Mouse (Mus musculus): Measurements from ENCODE around the gene Bcat2. TPM values are rescaled to one million over a fixed set of nuclear protein-coding genes. Genes with fewer than 3 reads are reported as not detected.

Bcat2 gene
- total and polyA plus RNA-seq, 3 experiments: 13.5 to 65.6 (median 30.9) TPM

DNA sequence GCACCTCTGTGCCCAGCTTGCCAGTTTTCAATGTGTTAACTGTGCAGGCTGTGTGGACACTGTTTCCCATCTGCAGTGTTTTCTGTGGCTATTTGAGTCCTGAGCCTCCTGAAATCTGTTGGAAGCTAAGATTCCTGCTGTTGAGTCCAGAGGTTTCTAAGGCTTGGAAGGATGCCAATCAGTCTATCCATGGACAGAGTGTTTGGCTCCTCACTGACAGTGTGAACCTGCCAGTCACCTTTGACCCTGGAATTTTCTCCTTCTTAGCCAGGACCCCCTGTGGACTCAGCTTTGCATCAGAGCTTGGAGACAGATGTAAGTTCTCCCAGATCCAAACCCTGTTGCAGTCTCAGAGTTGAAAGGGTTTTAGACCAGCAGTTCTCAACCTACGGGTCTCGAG, 29.7 kb upstream of the Bcat2 start:
- Histone ChIP-seq H3K79me2 (replicated peaks; ENCODE audit: control insufficient read depth, extremely low read depth, insufficient read depth, poor library complexity, severe bottlenecking) (no peaks in the 10 kb centered on the region), H3K36me3 (replicated peaks in 1 of 2; ENCODE audit: control insufficient read depth in 1 of 2, insufficient read depth in 1 of 2, low read length in 1 of 2) (no peaks in the 10 kb centered on the region), H3K4me1 (ENCODE audit: control insufficient read depth in 1 of 2, insufficient read depth in 2 of 2) (no peaks in the 10 kb centered on the region), H3K27me3 (replicated peaks) (peaks cover 1% of the 10 kb centered on the region), H3K4me2 (ENCODE audit: insufficient read depth, low read depth, poor library complexity, severe bottlenecking) (no peak overlapping the region), H3K9ac (ENCODE audit: insufficient read depth, low read depth) (no peak overlapping the region), H3K27ac (ENCODE audit: insufficient read depth, low read depth) (no peak overlapping the region), H3K9me3 (replicated peaks; ENCODE audit: low read length) (no peaks in the 10 kb centered on the region), H3K4me3 (replicated peaks in 1 of 3; ENCODE audit: low read depth in 2 of 3, low read length in 2 of 3, poor library complexity in 1 of 3) (no peak overlapping the region)
- TF ChIP-seq USF1 (IDR thresholded peaks at IDR 0.05; ENCODE audit: low read depth, low read length) (no peak), SIN3A (IDR thresholded peaks at IDR 0.05; ENCODE audit: low read length) (no peak), NELFE (IDR thresholded peaks at IDR 0.05; ENCODE audit: low read depth, low read length) (no peak), E2F4 (IDR thresholded peaks at IDR 0.05; ENCODE audit: insufficient replicate concordance, low read depth, low read length) (no peak), RCOR1 (conservative IDR thresholded peaks at IDR 0.05; ENCODE audit: low read depth, low read length) (no peak), ZNF384 (IDR thresholded peaks at IDR 0.05; ENCODE audit: low read depth, low read length) (no peak), TCF12 (IDR thresholded peaks at IDR 0.05; ENCODE audit: low read depth, low read length) (no peak), MEF2A (IDR thresholded peaks at IDR 0.05; ENCODE audit: borderline replicate concordance, low read depth, low read length) (no peak), SMC3 (IDR thresholded peaks at IDR 0.05; ENCODE audit: low read depth, low read length) (no peak), HCFC1 (IDR thresholded peaks at IDR 0.05; ENCODE audit: low read depth, low read length) (no peak), UBTF (IDR thresholded peaks at IDR 0.05; ENCODE audit: low read depth, low read length) (no peak), MAZ (IDR thresholded peaks at IDR 0.05; ENCODE audit: low read depth, low read length) (no peak), KAT2A (IDR thresholded peaks at IDR 0.05; ENCODE audit: insufficient replicate concordance, low read length) (no peak), MXI1 (IDR thresholded peaks at IDR 0.05; ENCODE audit: low read depth, low read length) (no peak), ETS1 (conservative IDR thresholded peaks at IDR 0.05; ENCODE audit: low read depth, low read length) (no peak)
- no peak for DNase-seq (ENCODE audit: extremely low read depth)
- in situ Hi-C loops (cut with MboI; ENCODE audit: low pct_ligation_motif_present, low pct_unique_long_range_greater_than_20kb, low sequenced_read_pairs): no loop called here
- dilution Hi-C loops (cut with MboI; ENCODE audit: extremely low pct_ligation_motif_present, extremely low pct_unique_long_range_greater_than_20kb, low sequenced_read_pairs): no loop called here

GRCm38 (mm10) chr7:45544525-45544924, 25.4 kb upstream of the Bcat2 start:
- no peak overlapping the region for H3K27ac ChIP-seq (ENCODE audit: insufficient read depth, low read depth)
- no peak overlapping the region for H3K4me3 ChIP-seq (replicated peaks in 1 of 3; ENCODE audit: low read depth in 2 of 3, low read length in 2 of 3, poor library complexity in 1 of 3)
- peaks cover 1% of the 10 kb centered on the region for H3K27me3 ChIP-seq (replicated peaks)
- no peak overlapping the region for H3K4me2 ChIP-seq (ENCODE audit: insufficient read depth, low read depth, poor library complexity, severe bottlenecking)
- DNase-seq (ENCODE audit: extremely low read depth): no peak
- TF ChIP-seq SMC3 (IDR thresholded peaks at IDR 0.05; ENCODE audit: low read depth, low read length) (peak; percentile 11), NELFE (IDR thresholded peaks at IDR 0.05; ENCODE audit: low read depth, low read length) (no peak), TBP (conservative IDR thresholded peaks at IDR 0.05; ENCODE audit: low read depth, low read length) (no peak), CTCF (conservative IDR thresholded peaks at IDR 0.05 in 1 of 2, IDR thresholded peaks at IDR 0.05 in 1 of 2; ENCODE audit: low read depth in 2 of 2, low read length in 2 of 2) (peak; percentile 20 to 44; a peak in 2 of 4 replicates)
- no peaks in the 10 kb centered on the region for H3K79me2 ChIP-seq (replicated peaks; ENCODE audit: control insufficient read depth, extremely low read depth, insufficient read depth, poor library complexity, severe bottlenecking)
- dilution Hi-C loops (cut with MboI; ENCODE audit: extremely low pct_ligation_motif_present, extremely low pct_unique_long_range_greater_than_20kb, low sequenced_read_pairs): no loop called here
- no peaks in the 10 kb centered on the region for H3K9me3 ChIP-seq (replicated peaks; ENCODE audit: low read length)
- no peak overlapping the region for H3K9ac ChIP-seq (ENCODE audit: insufficient read depth, low read depth)
- no peaks in the 10 kb centered on the region for H3K36me3 ChIP-seq (replicated peaks in 1 of 2; ENCODE audit: control insufficient read depth in 1 of 2, insufficient read depth in 1 of 2, low read length in 1 of 2)
- in situ Hi-C loops (cut with MboI; ENCODE audit: low pct_ligation_motif_present, low pct_unique_long_range_greater_than_20kb, low sequenced_read_pairs): no loop called here
- peaks cover 0 to 11% of the 10 kb centered on the region in 2 experiments; a peak in 2 of 4 replicates for H3K4me1 ChIP-seq (ENCODE audit: control insufficient read depth in 1 of 2, insufficient read depth in 2 of 2)
